Mouse (Mus musculus): ENCODE measurements at regions not wholly inside any gene's neighbourhood (a gene's known extent, or its start where the extent isn't known, plus 50 kb on each side); places are given as distances from the start of the nearest gene placed in this dataset.

DNA sequence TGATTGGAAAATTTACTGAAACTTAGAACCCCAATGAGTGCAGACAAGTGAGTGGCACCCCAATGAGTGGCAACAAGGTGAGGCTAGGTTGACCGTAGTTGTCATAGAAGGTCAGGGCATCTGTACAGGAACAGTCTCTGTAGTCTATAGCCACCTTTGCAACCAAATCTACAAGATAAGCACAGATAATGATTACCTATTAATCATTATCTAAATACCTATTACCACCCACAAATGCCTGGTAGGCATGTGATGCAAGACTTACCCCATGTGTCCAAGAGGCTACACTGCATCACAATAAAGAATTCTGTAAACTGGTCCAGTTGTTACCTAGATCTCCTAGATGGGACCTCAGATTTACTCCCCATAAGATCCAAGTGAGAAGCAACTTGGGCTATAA, 778.7 kb downstream of the Cntnap5b start:
- TF ChIP-seq CTCF (IDR thresholded peaks at IDR 0.05), result no peak
- TF ChIP-seq EP300 (IDR thresholded peaks at IDR 0.05), result no peak

Data from lung, postnatal 0 days (tissue).